Mouse (Mus musculus): ENCODE measurements around the gene Rps2. TPM values are rescaled to one million over a fixed set of nuclear protein-coding genes. Genes with fewer than 3 reads are reported as not detected.
A peak's percentile ranks its signal among the peaks of the same experiment; 100 is the strongest.
"Not testable (repeated sequence)": the region's sequence is repeated elsewhere in the genome, so short reads cannot be mapped to it uniquely, and the experiment has no call there.

Gene Rps2
- 1,576 and 1,662 TPM in 2 replicates for polyA plus RNA-seq (2015; fragmentation: Nextera tagmentation; extraction: Ambion mirVana)

DNA sequence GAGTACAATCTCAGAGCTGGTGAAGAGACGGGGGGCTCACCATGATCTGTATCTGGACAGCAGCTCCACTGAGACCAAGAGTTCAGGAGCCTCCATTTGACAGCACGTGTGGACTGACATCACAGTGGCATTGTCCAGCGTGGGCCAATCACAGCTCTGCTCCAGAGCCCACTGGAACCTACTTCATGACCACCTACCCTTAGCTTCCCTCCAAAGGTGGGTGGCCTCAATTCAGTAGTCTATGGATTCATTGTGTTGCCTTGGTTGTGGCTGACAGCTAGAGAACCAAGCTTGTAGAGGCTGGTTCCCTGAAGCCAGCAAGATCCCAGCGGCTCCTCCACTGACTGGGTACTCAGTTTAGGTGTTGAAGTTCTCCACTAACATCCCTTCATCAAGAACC lies at the start of gene Rps2, which contains the start of gene Rnf151:
Gene Rps2, plus strand, starts transcription at position 174 of the 400 bp plus-strand sequence.
Gene Rnf151, minus strand, starts transcription at position 121 of the 400 bp plus-strand sequence.
- H3K4me1 ChIP-seq, result peaks cover 26% of the 10 kb centered on the region
- H3K4me3 ChIP-seq, result peak within 1 kb of the TSS; percentile 91
- no peak within 1 kb of the TSS for H3K27ac ChIP-seq
- H3K27me3 ChIP-seq, result no peaks in the 10 kb centered on the region
- WGBS, result 85% methylated on average over 4 of the region's 4 CpGs
- H3K9me3 ChIP-seq, result no peaks in the 10 kb centered on the region
- H3K36me3 ChIP-seq, result peaks cover 29% of the 10 kb centered on the region
- H3K4me2 ChIP-seq, result peak within 1 kb of the TSS; percentile 62
- H3K9ac ChIP-seq, result peak within 1 kb of the TSS; percentile 97
- ATAC-seq (ENCODE audit: borderline replicate concordance, extremely low read depth, low FRiP score, low TSS enrichment), result no peak

DNA sequence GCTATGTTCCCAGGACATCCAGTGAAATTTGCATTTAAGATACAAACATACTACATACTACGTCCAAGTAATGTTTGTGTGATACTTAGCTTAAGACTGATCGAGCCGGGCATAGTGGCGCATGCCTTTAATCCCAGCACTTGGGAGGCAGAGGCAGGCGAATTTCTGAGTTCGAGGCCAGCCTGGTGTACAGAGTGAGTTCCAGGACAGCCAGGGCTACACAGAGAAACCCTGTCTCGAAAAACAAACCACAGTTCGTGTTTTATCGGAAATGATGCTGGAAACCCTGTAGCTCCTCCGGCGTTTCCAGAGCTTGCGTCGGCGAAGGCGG lies 48.7 kb upstream of the Rps2 start:
- not testable (repeated sequence) for H3K27me3 ChIP-seq, H3K9me3 ChIP-seq, H3K36me3 ChIP-seq
- 9% methylated on average over 15 of the region's 15 CpGs for WGBS
- H3K27ac ChIP-seq, result peak overlapping the region; percentile 65
- peaks cover 32% of the 10 kb centered on the region for H3K4me1 ChIP-seq
- peak; percentile 10; the same call in 1 of the 2 replicates for ATAC-seq (ENCODE audit: borderline replicate concordance, extremely low read depth, low FRiP score, low TSS enrichment)
- H3K4me2 ChIP-seq, result peak overlapping the region; percentile 78
- peak overlapping the region; percentile 70 for H3K4me3 ChIP-seq
- peak overlapping the region; percentile 96 for H3K9ac ChIP-seq

DNA sequence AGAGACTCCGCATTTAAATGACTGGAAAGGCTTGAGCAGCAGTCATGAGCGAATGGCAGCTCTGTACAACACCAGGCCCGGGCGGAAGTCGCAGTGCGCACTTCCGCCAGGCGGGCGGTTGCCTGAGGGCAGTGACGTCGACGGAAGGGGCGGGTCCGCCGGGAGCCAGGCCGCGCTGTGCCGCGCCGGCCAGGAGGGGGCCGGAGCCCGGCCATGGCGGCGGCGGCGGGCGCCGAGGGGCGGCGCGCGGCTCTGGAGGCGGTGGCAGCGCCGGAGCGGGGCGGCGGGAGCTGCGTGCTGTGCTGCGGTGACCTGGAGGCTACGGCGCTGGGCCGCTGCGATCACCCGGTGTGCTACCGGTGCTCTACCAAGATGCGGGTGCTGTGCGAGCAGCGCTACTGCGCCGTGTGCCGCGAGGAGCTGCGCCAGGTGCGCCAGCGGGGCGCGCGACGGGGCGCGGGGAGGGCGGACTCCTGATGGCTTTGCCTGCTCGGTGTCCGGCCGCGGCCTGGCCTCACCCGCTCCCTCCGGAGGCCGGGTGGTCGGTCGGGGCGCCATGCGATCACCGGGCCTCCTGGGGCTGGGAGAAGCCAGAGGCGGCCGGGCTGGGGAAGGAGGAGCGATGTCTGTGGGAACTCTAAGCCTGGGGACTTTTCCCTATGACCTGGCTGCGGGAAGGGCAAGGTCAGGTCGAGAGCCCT lies 48.2 kb upstream of the Rps2 start, which contains the start of gene Zfp598:
Gene Zfp598, plus strand, starts transcription at position 143 of the 701 bp plus-strand sequence.
- H3K9me3 ChIP-seq, result no peaks in the 10 kb centered on the region
- H3K9ac ChIP-seq, result peak within 1 kb of the TSS; percentile 96
- no peaks in the 10 kb centered on the region for H3K36me3 ChIP-seq
- no peaks in the 10 kb centered on the region for H3K27me3 ChIP-seq
- H3K4me3 ChIP-seq, result peak within 1 kb of the TSS; percentile 70
- peaks cover 32% of the 10 kb centered on the region for H3K4me1 ChIP-seq
- H3K27ac ChIP-seq, result peak within 1 kb of the TSS; percentile 75
- peak within 1 kb of the TSS; percentile 78 for H3K4me2 ChIP-seq
- WGBS, result under 1% methylated on average over 80 of the region's 80 CpGs
- peak; percentile 98 for ATAC-seq (ENCODE audit: borderline replicate concordance, extremely low read depth, low FRiP score, low TSS enrichment)

DNA sequence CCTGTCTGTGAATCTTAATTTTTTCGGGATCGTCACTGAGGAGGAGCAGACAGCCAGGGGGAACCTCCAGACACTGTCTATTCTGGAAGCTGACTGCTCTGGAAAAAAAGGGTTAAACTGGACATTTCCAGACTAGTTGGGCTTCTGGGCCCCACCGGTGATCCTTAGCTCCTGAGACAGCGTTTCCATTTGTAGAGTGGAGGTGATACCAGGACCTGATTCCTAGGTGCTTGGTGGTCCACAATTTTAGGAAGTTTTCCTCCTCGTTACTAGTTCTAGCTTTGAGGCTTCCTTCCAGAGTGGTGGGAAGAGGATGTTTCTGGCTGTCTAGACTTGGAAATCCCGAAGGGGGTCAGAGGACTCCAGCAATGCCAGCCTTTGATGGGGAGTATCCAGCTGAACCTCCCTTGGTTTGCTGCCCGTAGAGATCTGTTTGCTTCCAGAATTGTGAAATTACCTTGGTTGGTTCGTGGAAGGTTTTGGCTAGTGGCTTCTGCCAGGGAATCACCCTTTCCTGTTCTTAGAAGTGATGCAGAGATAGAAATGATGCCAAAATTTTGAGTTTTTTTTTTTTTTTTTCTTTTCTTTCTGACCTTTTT lies 47.6 kb upstream of the Rps2 start:
- Histone ChIP-seq H3K4me3 (peak overlapping the region; percentile 70), H3K36me3 (no peaks in the 10 kb centered on the region), H3K9ac (peak overlapping the region; percentile 96), H3K27ac (peak overlapping the region; percentile 75; the same call in 1 of the 2 replicates), H3K27me3 (no peaks in the 10 kb centered on the region), H3K4me1 (peaks cover 32% of the 10 kb centered on the region), H3K9me3 (no peaks in the 10 kb centered on the region), H3K4me2 (peak overlapping the region; percentile 78)
- no peak for ATAC-seq (ENCODE audit: borderline replicate concordance, extremely low read depth, low FRiP score, low TSS enrichment)
- 5% methylated on average over 8 of the region's 8 CpGs for WGBS

DNA sequence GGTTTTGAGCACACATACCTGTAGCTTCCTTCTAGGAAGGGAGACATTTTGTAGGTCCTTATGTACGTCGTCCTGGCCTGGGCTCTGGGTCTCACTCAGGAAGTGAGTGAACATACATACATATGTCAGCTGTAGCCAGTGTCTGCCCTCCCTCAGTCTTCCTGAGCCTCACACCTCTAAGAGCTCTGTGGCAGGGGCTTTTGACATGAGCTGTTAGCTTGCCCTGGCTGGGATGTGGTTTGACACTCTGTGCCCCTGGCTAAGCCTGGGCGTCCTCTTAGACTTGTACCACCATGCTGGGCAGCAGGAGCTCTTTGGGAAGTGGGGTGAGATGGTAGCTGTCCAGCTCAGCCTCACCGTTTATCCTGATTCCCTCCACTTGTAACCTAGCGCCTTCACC lies 46.6 kb upstream of the Rps2 start:
- peaks cover 32% of the 10 kb centered on the region for H3K4me1 ChIP-seq
- 52% methylated on average over 5 of the region's 5 CpGs for WGBS
- no peaks in the 10 kb centered on the region for H3K9me3 ChIP-seq
- H3K27me3 ChIP-seq, result no peaks in the 10 kb centered on the region
- peak overlapping the region; percentile 78 for H3K4me2 ChIP-seq
- ATAC-seq (ENCODE audit: borderline replicate concordance, extremely low read depth, low FRiP score, low TSS enrichment), result no peak
- H3K4me3 ChIP-seq, result peak overlapping the region; percentile 70
- 0 out of 2 replicates have a peak, but pooled peaks cover under 1% of the 10 kb centered on the region for H3K36me3 ChIP-seq
- no peak overlapping the region for H3K27ac ChIP-seq
- peak overlapping the region; percentile 30; the same call in 1 of the 2 replicates for H3K9ac ChIP-seq

DNA sequence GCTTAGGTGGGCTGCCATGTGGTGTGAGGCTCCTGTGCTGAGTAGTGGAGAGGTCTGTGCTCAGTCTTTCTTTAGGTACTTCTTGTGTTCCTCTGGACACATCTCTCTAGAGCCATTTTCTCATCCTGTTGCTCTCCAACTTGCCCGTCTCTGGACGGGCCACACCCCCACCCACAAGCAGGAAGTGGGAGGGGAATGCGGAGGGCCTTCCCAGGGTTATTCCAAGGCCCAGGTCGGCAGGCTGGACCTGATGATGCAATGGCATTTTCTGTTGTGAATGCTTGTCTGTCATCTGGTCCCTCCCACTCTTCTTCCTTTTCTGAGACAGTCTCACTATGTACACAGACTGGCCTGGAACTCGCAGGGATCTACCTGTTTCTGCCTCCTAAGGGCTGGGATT lies 45.8 kb upstream of the Rps2 start:
- no peaks in the 10 kb centered on the region for H3K27me3 ChIP-seq
- 6% methylated on average over 5 of the region's 5 CpGs for WGBS
- no peaks in the 10 kb centered on the region for H3K9me3 ChIP-seq
- peaks cover 32% of the 10 kb centered on the region for H3K4me1 ChIP-seq
- no peak for ATAC-seq (ENCODE audit: borderline replicate concordance, extremely low read depth, low FRiP score, low TSS enrichment)
- H3K36me3 ChIP-seq, result peaks cover 8% of the 10 kb centered on the region
- 0 out of 2 replicates have a peak overlapping the region, but pooled peaks have one; percentile 5 for H3K27ac ChIP-seq
- peak overlapping the region; percentile 78 for H3K4me2 ChIP-seq
- 0 out of 2 replicates have a peak overlapping the region, but pooled peaks have one; percentile 30 for H3K9ac ChIP-seq
- H3K4me3 ChIP-seq, result peak overlapping the region; percentile 70; the same call in 1 of the 2 replicates

DNA sequence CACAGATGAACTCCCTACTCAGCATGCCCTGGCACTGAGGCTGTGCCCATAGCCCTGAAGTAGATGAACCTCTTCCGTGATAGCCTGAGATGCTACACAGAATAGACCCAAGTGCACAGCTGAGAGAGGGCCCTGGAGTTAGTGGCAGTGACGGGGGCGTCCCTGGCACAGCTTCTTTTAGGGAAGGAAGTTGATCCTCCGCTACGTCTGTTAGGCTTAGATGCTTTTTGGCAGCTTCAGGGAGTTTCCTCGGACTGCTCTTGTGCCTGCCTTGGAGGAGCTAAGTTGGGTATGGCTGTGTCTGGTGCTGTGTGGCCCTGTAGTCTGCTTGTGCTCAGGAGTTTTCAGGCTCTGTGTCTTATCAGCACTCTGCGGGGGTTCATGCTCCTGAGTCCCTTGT lies 43.6 kb upstream of the Rps2 start:
- Histone ChIP-seq H3K9ac (no peak overlapping the region), H3K27ac (no peak overlapping the region), H3K4me2 (no peak overlapping the region), H3K4me1 (peaks cover 24% of the 10 kb centered on the region), H3K9me3 (no peaks in the 10 kb centered on the region), H3K4me3 (no peak overlapping the region), H3K36me3 (peaks cover 29% of the 10 kb centered on the region), H3K27me3 (no peaks in the 10 kb centered on the region)
- WGBS, result 66% methylated on average over 7 of the region's 7 CpGs
- ATAC-seq (ENCODE audit: borderline replicate concordance, extremely low read depth, low FRiP score, low TSS enrichment), result no peak

DNA sequence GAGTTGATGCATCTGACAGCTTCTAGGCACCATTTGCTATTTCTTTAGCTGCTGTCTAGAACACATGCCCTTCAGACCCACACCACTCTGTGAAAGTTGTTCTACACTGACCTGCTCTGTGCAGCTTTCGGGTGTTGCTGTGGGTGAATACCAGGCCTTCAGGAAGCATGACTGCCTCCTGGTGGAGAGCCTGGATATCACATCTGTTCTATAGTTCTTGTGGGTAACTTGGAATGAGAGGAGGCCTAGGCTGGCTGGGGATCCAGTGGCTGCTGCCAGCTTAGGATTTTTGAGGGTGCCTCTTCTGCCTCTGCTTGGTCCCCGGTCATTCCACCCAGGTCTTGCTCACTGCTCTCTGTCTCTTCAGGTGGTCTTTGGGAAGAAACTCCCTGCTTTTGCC lies 41.7 kb upstream of the Rps2 start:
- Histone ChIP-seq H3K4me2 (no peak overlapping the region), H3K9me3 (no peaks in the 10 kb centered on the region), H3K4me3 (no peak overlapping the region), H3K4me1 (peaks cover 13% of the 10 kb centered on the region), H3K9ac (no peak overlapping the region), H3K27ac (no peak overlapping the region), H3K36me3 (peaks cover 48% of the 10 kb centered on the region), H3K27me3 (no peaks in the 10 kb centered on the region)
- ATAC-seq (ENCODE audit: borderline replicate concordance, extremely low read depth, low FRiP score, low TSS enrichment), result no peak
- WGBS, result 58% methylated on average over 2 of the region's 2 CpGs

DNA sequence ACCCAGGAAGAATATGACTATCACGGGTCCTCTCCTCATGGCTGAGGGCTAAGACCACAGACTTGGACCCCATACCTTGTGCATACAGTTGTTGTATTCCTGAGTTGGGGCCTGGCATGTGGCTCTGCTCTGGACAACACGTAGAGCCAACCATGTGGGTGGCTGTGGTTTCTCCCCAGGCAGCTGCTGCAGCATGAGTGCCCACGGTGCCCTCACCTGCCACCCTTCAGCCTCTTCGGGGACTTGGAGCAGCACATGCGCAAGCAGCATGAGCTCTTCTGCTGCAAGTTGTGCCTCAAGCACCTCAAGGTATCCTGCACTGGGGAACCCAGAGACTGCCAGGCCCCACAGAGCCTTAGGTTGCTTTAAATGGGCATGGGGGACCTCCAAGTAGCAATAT lies 41.0 kb upstream of the Rps2 start:
- H3K9ac ChIP-seq, result no peak overlapping the region
- H3K27me3 ChIP-seq, result no peaks in the 10 kb centered on the region
- peaks cover 7% of the 10 kb centered on the region for H3K4me1 ChIP-seq
- no peak overlapping the region for H3K4me3 ChIP-seq
- H3K36me3 ChIP-seq, result peaks cover 55% of the 10 kb centered on the region
- WGBS, result 92% methylated on average over 5 of the region's 5 CpGs
- no peak overlapping the region for H3K4me2 ChIP-seq
- ATAC-seq (ENCODE audit: borderline replicate concordance, extremely low read depth, low FRiP score, low TSS enrichment), result no peak
- H3K9me3 ChIP-seq, result no peaks in the 10 kb centered on the region
- H3K27ac ChIP-seq, result no peak overlapping the region

DNA sequence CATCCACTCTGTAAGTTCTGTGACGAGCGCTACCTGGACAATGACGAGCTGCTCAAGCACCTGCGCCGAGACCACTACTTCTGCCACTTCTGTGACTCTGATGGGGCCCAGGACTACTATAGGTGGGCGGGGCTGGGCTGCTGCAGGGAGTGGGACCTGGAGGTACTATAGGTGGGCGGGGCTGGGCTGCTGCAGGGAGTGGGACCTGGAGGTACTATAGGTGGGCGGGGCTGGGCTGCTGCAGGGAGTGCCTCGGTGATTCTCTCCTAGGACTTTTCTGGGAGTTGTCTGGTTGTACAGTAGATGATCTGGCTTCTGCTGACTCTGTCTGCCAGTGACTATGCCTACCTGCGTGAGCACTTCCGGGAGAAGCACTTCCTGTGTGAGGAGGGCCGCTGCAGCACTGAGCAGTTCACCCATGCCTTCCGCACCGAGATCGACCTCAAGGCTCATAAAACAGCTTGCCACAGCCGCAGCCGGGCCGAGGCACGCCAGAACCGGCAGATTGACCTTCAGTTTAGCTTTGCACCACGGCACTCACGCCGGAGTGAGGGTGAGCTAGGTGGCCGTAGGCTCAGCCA lies 40.3 kb upstream of the Rps2 start:
- Histone ChIP-seq H3K4me2 (no peak overlapping the region), H3K27me3 (no peaks in the 10 kb centered on the region), H3K36me3 (peaks cover 59% of the 10 kb centered on the region), H3K27ac (no peak overlapping the region), H3K4me3 (no peak overlapping the region), H3K4me1 (no peaks in the 10 kb centered on the region), H3K9me3 (no peaks in the 10 kb centered on the region), H3K9ac (no peak overlapping the region)
- 86% methylated on average over 24 of the region's 24 CpGs for WGBS
- no peak for ATAC-seq (ENCODE audit: borderline replicate concordance, extremely low read depth, low FRiP score, low TSS enrichment)

DNA sequence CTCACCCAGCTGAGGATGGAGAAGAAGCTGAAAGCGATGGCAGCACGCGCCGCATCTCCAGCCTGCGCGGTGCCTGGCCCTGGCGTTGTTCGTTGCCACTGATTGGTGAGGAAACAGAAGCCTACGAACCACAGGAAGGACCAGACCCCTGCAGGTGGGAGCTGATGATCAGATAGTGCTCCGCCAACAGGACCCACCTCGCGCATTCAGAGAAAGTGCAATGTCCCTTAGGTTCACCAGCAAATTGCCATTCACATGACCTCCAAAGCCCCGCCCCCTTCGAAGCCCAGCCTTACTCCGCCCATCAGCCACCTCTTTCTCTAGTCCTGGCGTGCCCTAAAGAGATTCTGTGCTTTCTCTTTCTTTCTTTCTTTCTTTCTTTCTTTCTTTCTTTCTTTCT lies 31.4 kb upstream of the Rps2 start:
- H3K4me3 ChIP-seq, result no peak overlapping the region
- no peak overlapping the region for H3K9ac ChIP-seq
- peaks cover 21% of the 10 kb centered on the region for H3K4me1 ChIP-seq
- ATAC-seq (ENCODE audit: borderline replicate concordance, extremely low read depth, low FRiP score, low TSS enrichment), result peak; percentile 36; the same call in 1 of the 2 replicates
- no peaks in the 10 kb centered on the region for H3K9me3 ChIP-seq
- peaks cover 42% of the 10 kb centered on the region for H3K27me3 ChIP-seq
- peak overlapping the region; percentile 30 for H3K4me2 ChIP-seq
- peaks cover 8% of the 10 kb centered on the region; the same call in 1 of the 2 replicates for H3K36me3 ChIP-seq
- WGBS, result 28% methylated on average over 16 of the region's 16 CpGs
- H3K27ac ChIP-seq, result no peak overlapping the region
